Mouse (Mus musculus) gastrocnemius, postnatal 36 days (tissue): ENCODE data around the gene Cfap299. TPM values are rescaled to one million over a fixed set of nuclear protein-coding genes. Genes with fewer than 3 reads are reported as not detected.
"Not testable (repeated sequence)": the region's sequence is repeated elsewhere in the genome, so short reads cannot be mapped to it uniquely, and the experiment has no call there.

Experiments
- DNase-seq, 2 experiments: peaks; one replicate each; pipeline ENCODE4 v3.0.0; 2022
- intact Hi-C: fragments of 180-260 bp; cut with DNase I; formaldehyde crosslinking; loops from one replicate; pipeline ENCODE4 v1.15.1; 2025
- total RNA-seq, 2 experiments: library from RNA; stranded (reverse); gene quantifications; 2 replicates each; pipeline ENCODE4 v1.2.3; 2021

The Cfap299 gene
- total RNA-seq, 2 experiments from 2014 or later = not detected

DNA sequence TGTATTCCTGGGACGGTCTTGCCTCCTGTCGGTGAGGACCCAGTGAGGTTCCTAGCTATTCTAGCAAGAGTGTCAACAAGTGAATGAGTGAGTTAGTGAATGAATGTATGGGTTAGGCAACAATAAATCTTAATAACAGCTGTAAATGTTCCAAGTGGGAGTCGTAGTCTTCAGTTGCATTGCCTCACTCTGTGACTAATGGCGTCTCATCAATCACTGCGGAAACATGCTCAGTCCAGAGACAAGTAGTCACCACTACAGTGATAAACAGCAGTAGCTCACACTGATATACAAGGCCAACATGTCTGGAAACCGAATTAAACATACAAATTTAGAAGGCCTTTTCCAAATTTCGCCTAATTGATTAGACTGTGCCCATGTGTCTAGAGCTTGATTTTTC is 187.1 kb downstream of the Cfap299 start:
- no peak for DNase-seq
- intact Hi-C loops = no loop called here

DNA sequence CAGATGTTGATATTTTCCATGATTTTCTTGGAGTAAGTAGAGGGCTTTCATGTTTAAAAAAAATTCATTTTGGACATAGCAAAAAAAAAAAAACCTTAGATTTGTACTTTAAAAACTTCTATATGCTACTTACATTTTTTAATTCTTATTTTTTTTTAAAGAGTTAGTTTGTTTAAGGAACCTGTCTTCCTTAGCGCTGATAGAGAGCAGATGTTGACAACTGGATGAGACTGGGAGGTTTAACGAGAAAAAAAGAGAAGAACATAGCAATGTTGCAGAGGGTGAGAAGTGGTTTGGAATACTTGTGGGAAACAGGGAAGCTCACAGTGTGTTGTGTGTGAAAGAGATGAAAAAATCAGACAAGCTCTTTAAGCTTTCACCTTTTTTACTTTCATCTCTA is 191.0 kb downstream of the Cfap299 start:
- DNase-seq = no peak
- intact Hi-C loops = no loop called here

DNA sequence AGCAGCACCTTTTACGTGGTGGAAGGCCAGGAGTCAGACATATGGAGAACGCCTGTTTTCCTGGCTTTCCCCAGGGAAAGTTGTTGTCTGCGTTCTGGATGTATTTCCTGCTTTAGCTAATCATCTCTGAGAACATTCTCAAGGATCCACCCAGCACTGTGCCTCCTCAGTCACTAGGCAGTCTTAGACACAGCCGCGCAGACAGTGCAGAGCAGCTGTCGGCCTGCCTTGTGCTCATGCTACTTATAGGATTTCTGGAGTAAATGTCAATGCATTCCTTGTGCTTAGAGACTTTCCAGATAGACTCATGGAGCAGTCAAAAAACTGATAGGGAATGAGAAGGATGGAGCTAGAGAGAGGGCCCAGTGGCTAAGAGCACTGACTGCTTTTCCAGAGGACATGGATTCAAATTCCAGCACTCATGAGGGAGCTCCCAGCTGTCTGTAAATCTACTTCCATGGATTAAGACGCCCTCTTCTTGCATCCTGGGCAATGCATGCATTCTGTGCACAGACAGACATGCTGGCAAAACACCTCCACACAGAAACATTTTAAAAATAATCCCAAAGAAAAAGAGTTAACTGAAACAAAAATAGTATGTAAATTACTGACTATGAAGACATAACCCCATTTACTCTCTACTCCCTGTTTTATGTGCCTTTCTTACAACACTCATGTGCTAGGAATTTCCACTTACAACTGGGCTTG is 193.3 kb downstream of the Cfap299 start:
- intact Hi-C loops = no loop called here
- no peak for DNase-seq

DNA sequence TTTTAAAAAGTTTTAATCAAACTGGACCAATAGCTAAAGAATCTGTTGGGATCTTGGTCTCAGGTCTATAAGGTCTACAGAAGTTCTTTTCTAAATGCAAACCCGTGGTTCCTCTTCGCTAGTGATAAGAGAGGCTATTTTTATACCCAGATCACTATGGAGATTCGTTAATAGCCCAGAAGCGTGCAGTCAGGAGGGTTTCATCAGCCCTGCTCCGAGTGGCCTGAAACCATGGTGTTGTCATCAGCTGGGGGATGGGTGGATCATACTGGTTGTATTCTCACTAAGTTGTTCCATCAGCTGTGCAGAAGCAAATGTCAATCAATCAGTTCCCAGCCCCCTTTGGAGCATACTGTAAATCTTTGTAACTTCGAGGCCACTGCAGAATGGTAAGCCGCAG is 193.9 kb downstream of the Cfap299 start:
- DNase-seq = no peak
- intact Hi-C loops = no loop called here

DNA sequence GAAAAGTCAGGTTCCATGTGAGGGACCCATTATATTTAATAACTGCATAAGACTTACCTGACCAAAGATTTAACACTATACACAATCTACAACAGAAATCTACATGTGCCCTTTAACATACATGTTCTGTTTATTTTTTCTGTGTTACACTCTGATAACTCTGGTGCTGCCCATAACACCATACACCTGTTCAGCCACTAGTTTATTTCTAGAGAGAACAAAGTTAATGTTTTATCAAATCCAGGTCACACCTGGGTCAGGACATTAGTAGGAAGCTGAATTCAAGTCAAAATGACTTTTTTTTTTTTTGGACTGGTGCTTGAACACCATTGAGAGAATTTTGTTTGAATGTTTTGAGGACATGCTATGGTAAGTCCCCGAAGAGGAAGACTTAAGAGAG is 194.7 kb downstream of the Cfap299 start:
- intact Hi-C loops = no loop called here
- DNase-seq = no peak

DNA sequence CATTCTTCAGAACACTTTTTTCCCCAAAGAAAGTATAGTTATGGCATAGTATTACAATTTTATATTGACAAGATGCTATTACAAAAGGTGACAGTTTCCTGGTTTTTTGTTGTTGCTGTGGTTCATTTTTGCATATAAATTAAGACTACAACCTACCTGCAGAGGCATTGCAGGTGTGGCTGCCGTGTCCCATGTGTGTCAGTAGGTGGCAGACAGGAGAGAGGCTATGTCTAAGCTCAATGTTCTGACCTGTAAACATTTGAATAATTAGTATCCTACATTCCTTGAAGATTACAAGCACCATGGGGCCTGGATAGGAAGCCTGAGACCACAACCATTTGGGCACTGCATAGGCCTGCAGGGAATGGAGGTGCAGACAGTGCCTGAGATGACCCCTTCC is 212.2 kb downstream of the Cfap299 start:
- intact Hi-C loops = no loop called here
- DNase-seq = no peak

DNA sequence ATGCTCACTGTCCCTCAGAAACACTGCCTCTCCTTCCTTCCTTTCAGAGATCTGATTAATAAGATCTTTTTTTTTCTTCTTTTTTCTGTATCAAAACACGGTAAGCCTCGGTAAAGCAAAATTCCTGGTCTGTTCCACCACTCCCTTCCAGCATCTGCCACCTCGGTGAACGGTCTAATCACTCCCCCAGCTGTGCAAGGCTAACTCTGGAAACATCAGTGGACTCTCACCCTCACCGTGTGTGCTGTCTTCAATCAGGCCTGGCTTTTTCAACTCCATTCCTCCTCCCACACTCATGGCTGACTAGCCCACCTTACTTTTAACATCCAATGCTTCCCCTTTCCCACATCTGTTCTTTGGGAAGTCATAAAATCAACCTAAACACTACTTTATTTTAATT is 221.2 kb downstream of the Cfap299 start:
- intact Hi-C loops = no loop called here
- no peak for DNase-seq

DNA sequence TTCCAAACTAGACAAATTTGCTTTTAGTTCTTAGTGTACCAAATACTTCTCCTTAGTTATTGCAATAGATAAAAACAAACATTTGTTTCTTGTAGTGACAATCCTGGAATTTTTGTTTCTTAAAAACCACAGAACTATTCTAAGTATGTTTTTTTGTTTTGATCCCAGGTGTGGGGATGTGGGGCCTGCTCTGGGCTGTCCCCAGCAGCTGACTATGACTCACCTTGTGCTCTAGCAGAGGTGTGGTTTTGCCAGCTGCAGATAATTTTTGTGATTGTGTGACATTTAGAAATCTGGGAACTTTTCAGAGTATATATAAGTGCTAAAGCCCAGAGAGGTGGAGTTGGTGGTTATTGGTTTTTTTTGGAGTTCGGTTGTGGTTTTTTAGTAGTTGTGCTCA is 221.8 kb downstream of the Cfap299 start:
- DNase-seq = no peak
- intact Hi-C loops = no loop called here

DNA sequence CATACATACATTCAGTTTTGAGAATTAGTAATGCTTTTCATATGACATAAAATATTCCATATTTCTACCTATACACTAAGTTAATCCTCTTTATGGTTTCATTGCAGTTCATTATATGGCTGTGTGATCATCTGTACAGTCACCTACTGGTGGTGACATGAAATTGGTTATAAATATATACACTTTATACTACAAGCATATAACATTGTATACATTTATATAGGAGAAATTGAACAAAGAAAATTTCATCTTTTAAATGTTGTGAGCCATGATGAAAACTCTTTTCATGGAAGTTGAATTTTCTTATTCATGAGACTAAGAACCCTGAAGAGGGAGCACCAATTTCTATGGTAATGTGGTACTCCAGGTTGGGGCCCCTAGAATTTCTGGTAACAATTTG is 223.3 kb downstream of the Cfap299 start, which contains the start of gene Gm11111:
Gm11111 (plus strand) TSS at position 301 of the 400 bp plus-strand sequence.
- intact Hi-C loops = no loop called here
- no peak for DNase-seq

DNA sequence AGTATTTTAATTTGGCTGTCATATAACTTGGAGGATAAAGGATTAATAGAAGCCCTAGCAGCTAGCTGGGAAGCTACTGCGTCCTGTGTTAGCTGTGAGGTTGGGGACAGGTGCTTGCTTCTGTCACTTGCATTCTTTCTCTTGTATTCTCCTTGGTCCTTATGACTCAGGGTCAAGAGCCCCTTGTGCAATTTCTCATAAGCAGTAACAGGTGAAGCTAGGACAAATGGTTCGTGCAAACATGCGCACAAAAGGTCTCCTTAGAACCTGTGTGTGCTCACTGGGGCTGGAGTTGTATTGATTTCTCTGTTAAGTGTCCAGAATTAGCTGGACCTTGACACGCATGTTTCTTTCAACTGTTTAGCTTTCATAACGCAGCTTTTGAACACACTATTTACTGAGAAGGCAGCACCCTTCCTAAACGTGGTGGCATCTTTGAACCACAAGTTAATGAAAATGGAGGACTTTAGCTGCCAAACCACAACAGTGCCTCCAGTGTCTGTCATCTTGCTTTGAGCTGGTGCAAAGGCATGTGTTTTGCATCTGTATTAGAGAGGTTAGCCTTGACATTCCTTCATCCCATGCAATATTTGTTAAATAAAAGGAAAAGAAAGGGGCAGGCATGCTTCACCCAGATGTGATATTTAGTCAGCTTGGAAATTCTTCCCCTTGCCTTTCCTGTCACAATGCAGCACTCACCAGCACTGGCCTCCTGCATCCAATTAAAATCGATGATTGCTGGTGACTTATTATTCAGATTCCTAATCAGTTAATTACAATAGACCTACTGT is 223.9 kb downstream of the Cfap299 start:
- DNase-seq = no peak
- intact Hi-C loops = no loop called here

DNA sequence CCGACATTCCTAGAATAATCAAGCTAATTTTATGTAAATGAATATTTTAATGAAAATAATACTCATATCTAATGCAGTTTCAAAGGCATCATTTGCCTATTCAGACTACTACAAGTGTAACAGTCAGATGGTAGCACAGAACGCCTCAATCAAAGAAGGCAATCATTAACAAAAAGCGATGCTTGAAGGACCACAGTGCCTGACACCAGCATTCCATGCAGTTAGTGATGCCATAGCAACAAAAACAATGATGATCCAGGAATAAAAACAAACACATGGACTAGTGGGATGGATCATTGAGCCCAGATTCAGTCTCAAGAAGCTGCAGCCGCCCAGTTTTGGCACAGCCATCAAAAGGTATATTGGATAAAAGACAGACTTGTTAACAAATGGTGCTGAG is 232.2 kb downstream of the Cfap299 start:
- intact Hi-C loops = no loop called here
- DNase-seq = no peak

DNA sequence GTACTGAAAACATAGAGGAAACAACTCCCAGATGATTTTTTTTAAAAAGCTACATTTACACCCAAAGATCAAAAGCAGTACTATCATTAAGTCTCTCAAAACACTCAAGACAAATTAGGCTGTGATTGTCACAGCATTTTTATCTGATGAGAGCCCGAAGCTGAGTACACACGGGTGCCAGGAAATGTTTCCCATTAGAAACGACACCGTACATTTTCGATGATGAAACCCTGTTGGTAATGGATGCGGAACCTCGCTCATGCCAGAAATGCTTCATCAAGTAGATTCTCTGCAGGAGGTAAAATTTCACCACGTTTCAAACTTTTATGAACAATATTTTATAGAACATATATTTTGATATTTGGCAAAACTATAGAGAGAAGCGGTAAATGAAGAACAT is 233.7 kb downstream of the Cfap299 start:
- DNase-seq = no peak
- intact Hi-C loops = no loop called here

DNA sequence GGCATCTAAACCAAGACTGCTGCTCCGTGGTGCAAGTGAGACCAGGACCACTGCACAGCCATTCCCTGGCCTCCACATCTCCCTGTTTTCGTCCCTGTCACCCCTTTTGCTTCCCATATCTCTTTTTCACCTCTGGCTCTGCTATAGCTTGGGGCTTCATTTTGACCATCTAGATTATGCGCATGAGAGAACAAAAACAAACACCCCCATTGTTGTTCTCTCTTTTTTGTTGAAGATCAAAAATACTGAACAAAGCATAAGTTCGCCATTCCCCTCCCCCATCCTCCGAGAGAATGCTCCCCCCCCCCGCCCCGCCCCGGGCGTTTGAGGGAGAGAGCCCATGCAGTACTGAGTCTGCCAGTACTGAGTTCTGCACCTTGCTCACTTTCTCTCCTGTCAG is 234.7 kb downstream of the Cfap299 start:
- no peak for DNase-seq
- intact Hi-C loops = no loop called here

DNA sequence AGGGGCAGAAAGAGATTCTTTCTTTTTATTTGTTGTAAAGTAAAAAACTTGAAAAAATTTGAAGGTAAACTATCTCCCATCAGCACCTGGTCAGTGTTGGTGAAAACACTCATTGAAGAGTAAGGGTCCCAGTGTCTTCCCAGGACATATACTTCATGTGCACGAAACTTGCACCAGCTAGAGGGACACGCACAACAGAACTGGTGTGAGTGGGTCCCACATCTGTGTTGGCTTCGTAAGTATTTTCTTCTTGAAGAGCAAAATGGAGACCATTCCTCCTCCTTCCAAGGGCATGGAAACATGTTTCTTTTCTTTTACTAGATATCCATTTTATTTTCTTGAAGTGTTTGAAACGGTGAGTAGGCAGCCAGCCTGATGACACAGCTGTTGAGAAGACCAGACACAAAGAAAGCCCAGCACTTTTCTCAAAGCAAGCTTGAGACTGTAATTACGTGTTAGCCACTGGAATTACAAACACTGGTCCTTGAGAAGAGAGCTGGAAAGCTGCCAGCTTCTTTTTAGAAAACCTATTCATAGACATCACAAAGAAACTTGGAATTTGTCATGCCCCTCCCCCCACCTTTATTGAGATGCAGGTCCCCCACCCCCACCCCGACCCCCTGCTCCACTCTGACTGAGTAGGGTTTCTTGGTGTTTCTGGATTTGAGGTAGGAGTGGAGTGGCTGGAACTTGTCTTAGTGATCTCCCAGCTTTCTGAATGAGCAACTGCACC is 237.5 kb downstream of the Cfap299 start:
- intact Hi-C loops = no loop called here

DNA sequence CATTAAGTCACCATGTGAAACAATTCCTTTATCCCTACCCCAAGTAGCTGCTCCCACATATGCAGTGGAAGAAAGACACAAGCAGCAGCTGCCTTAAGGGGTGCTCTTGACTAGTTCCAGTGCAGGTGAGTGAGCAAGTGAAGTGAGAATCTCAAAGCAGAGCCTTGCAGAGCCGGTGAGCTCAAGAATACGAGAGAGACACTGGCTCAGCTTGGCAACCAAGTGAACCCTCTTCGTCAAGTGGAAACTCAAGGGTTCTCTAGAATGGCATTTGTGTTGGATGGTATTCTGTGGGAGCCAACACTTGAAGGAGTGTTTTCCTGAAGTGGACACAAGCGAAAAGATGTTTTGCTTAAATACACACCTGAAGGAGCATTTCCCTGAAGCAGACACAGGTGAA is 239.4 kb downstream of the Cfap299 start:
- no peak for DNase-seq
- intact Hi-C loops = no loop called here

More for the DNA sequence above, 237.5 kb downstream of the Cfap299 start:
- DNase-seq = no peak

DNA sequence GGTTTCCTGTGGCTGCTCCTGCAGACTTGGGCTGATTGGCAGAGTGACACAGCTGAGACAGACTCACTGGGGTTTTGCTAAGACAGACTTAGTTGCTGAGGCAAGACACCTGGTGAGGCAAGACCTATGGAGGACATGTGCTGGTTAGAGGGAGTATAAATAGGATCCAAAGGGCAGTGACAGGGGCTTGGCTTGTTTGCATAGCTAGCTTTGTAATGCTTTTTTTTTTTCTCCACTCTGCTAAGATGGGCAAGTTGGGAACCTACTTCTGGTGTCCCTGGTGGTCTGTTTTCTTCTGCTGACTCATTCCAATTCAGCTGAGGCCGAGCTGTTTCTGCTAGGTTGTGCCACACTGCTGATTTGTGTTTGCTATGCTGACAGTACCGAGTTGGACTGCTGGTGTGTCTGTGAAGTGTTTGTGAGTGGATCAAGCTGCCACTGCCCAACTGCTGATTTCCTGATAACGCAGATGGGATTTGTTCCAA is 240.0 kb downstream of the Cfap299 start:
- no peak for DNase-seq

DNA sequence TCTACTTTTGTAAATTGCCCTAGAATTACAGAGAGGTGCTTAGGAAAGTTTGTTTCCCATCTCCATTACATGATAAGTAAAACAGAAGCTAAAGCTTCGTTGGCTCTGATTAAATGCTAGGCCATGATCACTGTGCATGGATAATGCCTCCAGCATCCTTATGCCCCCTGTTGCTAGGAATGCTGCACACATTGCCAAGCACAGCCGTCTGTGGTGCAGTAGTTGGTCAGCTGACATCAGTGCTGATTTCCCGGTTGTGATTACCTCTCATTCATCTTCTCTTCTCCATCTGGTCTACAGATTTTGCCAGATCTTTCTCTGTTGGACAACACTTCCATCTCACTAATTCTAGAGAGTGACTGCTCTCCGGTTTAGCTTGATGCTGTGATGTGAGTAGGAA is 243.3 kb downstream of the Cfap299 start:
- intact Hi-C loops = no loop called here
- no peak for DNase-seq

More for the DNA sequence above, 240.0 kb downstream of the Cfap299 start:
- intact Hi-C loops = no loop called here

DNA sequence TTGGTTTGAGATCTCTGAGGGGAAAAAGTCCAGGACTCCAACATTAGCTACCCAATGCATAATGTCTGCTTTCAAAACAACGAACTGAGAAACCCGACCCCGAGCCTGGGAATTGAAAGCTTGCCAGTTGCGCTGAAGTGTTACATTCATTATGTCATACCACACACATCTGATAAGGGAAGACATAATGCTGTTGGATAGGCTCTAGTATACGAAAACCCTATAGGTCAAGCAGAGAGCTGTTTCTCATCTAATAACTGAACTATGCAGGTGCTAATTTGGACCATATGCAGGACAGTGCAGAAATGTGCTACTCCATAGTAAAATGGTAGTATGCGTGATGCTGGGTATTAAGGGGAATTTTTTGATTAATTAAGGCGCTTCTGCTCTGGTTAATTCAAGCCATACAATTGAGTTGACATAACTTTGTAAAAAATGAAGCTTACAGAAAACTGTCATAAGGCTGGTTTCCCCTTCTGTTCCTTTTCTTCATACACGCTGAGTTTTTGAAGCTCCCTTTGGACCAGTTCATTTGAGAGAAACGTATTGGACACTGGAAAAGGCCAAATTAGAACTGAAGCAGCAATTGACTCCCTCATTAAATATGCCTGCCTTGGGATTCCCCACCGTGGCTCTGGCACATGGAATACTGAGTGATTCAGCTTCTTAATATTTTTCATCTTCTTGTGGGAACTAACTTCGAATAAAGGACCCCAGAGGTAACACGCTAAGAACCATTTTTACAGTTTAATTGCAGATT is 245.8 kb downstream of the Cfap299 start:
- intact Hi-C loops = no loop called here
- DNase-seq = no peak

DNA sequence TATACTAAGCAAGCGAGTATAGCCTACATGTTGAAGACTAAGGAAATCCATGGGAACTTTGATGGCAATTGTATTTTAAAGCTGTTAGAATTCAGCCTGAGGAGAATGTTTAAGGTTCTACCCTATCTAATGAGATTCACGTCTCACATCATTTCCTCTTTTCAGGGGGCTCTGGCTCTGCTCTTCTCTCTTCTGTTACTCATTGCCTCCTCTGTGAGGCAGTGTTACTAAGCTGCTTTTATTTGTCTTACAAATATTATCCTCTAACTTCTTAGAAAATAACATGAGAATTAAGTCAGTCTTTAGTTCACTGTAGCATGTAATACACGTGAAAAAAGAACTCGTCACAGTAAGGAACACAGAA is 246.3 kb downstream of the Cfap299 start:
- no peak for DNase-seq
- intact Hi-C loops = no loop called here

DNA sequence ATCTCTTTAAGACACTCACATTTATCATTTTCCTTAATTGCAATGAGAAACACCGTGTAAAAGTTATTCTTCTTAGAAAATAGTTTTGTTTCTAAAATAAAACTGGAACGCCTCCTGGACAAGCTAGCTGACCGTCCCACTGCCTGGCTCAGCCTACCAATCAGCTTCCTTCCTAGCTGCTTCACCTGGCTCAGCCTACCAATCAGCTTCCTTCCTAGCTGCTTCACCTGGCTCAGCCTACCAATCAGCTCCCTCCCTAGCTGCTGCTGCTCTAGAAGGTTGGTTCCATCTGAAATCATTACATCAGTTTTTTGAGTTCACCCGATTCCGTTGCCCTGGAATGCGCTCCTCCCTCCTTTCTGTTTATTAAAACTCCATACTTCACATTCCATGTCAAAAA is 247.4 kb downstream of the Cfap299 start:
- intact Hi-C loops, DNase-seq: not testable (repeated sequence)

DNA sequence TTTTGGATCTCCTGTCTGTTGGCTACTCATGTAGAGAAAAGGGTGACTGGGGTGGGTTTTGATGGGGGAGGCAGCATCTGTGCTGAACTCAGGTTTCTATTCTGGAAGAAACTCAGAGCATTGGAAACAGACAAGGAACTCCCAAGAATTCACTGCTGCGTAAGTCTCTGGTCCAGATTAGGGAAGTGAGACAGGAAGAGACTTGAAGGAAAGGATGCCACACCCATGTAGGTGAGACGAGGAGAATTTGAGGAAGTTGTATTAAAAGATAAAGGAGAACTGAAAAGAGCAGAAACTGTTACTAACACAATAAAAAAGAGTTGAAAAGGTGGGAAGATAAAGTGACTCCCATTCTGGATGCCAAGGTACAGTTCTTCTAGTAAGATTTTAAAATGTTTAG is 249.3 kb downstream of the Cfap299 start:
- intact Hi-C loops = no loop called here
- no peak for DNase-seq
